Mouse (Mus musculus): ENCODE measurements at regions not wholly inside any gene's neighbourhood (a gene's known extent, or its start where the extent isn't known, plus 50 kb on each side); places are given as distances from the start of the nearest gene placed in this dataset.
"Not testable (repeated sequence)": the region's sequence is repeated elsewhere in the genome, so short reads cannot be mapped to it uniquely, and the experiment has no call there.

DNA sequence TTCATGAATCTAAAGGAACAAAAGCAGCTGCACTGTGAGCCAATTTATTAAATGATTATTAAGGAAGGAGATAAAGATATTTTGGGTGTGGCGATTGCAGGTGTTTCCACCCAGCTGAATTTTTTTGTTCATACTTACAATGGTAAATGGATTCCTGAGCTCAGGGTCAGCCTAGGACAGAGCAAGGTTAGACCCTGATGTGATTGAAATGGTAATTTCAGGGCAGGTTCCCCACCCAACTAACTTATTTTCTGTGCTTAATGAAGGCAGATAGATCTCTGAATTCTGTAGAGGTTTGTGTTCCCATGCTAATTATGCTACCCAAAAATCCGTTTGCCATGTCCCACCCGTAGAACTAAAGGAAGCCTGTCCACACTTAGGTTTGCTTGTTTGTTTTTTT lies 258.8 kb upstream of the St6gal2 start:
- WGBS: 80% methylated on average over 3 of the region's 3 CpGs
- Histone ChIP-seq H3K27ac (no peak overlapping the region), H3K4me3 (no peak overlapping the region), H3K27me3 (no peaks in the 10 kb centered on the region), H3K4me1 (no peaks in the 10 kb centered on the region), H3K9ac (no peak overlapping the region), H3K4me2 (no peak overlapping the region), H3K9me3 (no peaks in the 10 kb centered on the region), H3K36me3 (no peaks in the 10 kb centered on the region)
- no peak for ATAC-seq (ENCODE audit: insufficient number of reproducible peaks, insufficient read depth, low FRiP score, low TSS enrichment, low read depth)

DNA sequence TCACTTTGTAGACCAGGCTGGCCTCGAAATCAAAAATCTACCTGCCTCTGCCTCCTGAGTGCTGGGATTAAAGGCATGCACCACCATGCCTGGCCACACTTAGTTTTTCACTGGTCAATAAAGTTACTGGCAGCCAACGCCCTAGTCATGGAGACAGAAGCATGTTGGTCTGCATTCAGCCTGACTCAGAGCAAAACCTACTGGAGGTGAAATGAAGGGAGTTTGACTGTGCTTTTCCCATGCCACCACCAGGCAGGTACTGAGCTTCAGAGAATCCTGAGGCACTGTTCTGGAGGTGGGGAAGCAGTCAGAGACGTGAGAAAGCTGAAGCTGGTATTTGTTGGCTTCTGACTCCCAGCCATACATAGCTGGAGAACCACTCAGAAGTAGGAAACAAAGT lies 258.4 kb upstream of the St6gal2 start:
- Histone ChIP-seq H3K9ac (no peak overlapping the region), H3K4me3 (no peak overlapping the region), H3K27me3 (no peaks in the 10 kb centered on the region), H3K27ac (no peak overlapping the region), H3K4me1 (no peaks in the 10 kb centered on the region), H3K9me3 (no peaks in the 10 kb centered on the region), H3K36me3 (no peaks in the 10 kb centered on the region), H3K4me2 (no peak overlapping the region)
- WGBS: 76% methylated on average over 3 of the region's 3 CpGs
- no peak for ATAC-seq (ENCODE audit: insufficient number of reproducible peaks, insufficient read depth, low FRiP score, low TSS enrichment, low read depth)

DNA sequence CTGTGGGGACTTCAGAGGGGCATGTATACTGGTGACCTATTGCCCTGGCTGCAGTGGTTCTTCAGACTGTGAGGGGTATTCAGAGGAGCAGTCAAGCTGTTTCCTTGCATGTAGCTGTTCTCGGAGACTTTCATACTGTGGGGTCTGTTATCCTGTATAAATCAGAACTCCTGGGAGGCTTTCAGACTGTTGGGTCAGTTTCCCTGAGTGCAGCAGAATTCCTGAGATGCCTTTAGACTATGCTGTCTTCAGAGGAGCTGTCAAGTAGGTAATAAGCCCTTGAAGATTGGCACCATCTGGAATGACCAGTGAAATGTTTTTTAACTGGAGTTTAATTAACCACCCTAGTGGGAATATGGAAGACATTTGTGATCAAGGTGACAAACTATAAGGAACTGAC lies 238.6 kb upstream of the St6gal2 start:
- WGBS: 45% methylated on average over 1 of the region's 1 CpGs
- Histone ChIP-seq H3K27me3 (no peaks in the 10 kb centered on the region), H3K9me3 (no peaks in the 10 kb centered on the region), H3K36me3 (no peaks in the 10 kb centered on the region), H3K4me2 (no peak overlapping the region), H3K9ac (no peak overlapping the region), H3K4me1 (no peaks in the 10 kb centered on the region), H3K4me3 (no peak overlapping the region), H3K27ac (no peak overlapping the region)
- no peak for ATAC-seq (ENCODE audit: insufficient number of reproducible peaks, insufficient read depth, low FRiP score, low TSS enrichment, low read depth)

DNA sequence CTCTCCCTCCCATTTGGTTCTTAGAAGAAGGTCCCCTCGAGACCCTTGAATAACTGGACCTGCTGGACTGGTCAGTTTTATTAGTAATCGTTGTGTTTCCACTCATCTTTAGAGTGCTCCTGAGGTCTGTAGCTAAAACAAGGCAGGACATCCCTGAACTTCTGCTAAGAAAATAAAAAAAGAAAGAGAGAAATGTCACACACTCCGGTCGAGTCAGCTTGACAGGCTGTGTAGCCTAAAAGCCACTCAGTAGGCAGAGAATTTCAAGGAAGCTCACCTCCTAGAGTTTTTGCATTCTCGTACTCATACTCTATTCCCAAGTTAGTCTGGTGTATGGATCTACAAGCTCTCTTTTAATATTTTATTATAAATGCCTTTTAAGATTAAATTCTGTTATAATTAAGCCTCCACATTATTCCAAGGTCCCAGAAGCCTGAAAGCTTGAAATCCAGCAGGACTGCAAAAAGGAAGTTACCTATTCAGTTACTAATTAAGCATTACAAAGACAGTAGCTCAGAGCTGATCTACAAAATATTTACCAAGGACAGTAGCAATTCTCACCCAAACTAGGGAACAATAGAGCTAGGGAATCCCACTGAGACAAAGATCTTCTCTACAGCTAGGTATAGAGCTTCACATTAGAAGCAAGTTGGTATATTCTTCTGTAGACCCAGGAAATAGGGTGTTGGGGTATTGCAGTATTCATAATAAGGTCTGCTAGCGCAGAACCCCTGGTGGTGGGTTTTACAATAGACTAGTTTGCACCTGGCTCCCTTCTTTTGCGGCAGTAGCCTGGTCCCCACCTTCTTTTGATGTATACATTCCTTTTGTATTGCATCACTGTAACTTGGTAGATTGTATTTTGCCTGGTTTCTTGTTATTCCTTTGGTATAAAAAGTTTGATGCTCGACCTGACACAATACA lies 226.7 kb upstream of the St6gal2 start:
- 87% methylated on average over 8 of the region's 8 CpGs for WGBS
- H3K9me3 ChIP-seq; ATAC-seq (ENCODE audit: insufficient number of reproducible peaks, insufficient read depth, low FRiP score, low TSS enrichment, low read depth); H3K4me1 ChIP-seq; H3K36me3 ChIP-seq; H3K27me3 ChIP-seq; H3K4me2 ChIP-seq; H3K27ac ChIP-seq; H3K4me3 ChIP-seq; H3K9ac ChIP-seq: not testable (repeated sequence)

DNA sequence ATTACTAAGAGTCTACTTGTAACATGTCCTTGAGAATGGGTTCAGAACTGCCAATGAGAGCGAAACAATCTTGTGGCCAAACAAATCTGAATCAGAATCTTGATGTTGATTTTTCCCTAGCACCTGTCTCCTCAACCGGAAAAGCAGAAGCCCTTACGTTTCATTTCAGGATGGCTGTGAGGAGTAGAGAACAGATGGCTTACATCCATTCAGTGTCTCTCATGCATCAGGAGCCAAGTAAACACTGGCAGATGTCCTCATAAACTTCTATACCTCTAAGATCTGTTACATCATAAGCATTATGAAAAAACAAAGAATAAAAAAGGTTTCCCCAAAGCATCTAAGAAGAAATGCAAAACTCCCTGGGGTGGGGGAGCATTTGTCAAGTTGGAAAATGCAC lies 221.1 kb upstream of the St6gal2 start:
- H3K27me3 ChIP-seq: no peaks in the 10 kb centered on the region
- no peak overlapping the region for H3K4me2 ChIP-seq
- no peaks in the 10 kb centered on the region for H3K9me3 ChIP-seq
- ATAC-seq (ENCODE audit: insufficient number of reproducible peaks, insufficient read depth, low FRiP score, low TSS enrichment, low read depth): no peak
- no peak overlapping the region for H3K27ac ChIP-seq
- no peak overlapping the region for H3K4me3 ChIP-seq
- no peaks in the 10 kb centered on the region for H3K4me1 ChIP-seq
- 73% methylated on average over 3 of the region's 3 CpGs for WGBS
- H3K36me3 ChIP-seq: no peaks in the 10 kb centered on the region
- H3K9ac ChIP-seq: no peak overlapping the region

DNA sequence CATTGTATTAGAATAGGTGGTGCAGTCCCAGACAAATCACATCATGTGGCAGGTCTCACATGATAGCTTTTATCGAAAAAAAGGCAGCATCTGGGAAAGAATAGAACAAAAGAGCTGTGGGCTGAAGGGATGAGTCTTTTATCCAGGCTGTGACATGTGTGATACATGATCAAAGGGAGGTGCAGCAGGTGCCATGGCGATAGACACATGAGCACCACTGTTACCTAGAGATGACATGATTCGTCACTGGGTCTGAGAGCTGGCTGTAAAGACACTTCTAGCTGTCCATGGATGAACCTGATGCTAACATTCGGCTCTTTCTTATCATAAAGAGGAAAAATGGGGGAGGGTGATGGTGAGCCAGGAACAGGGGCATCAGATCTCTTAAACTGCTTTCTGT lies 210.9 kb upstream of the St6gal2 start:
- no peak overlapping the region for H3K27ac ChIP-seq
- WGBS: 79% methylated on average over 4 of the region's 4 CpGs
- H3K4me2 ChIP-seq: no peak overlapping the region
- H3K9me3 ChIP-seq: no peaks in the 10 kb centered on the region
- no peak for ATAC-seq (ENCODE audit: insufficient number of reproducible peaks, insufficient read depth, low FRiP score, low TSS enrichment, low read depth)
- H3K36me3 ChIP-seq: no peaks in the 10 kb centered on the region
- H3K27me3 ChIP-seq: no peaks in the 10 kb centered on the region
- no peak overlapping the region for H3K9ac ChIP-seq
- H3K4me1 ChIP-seq: no peaks in the 10 kb centered on the region
- H3K4me3 ChIP-seq: no peak overlapping the region

DNA sequence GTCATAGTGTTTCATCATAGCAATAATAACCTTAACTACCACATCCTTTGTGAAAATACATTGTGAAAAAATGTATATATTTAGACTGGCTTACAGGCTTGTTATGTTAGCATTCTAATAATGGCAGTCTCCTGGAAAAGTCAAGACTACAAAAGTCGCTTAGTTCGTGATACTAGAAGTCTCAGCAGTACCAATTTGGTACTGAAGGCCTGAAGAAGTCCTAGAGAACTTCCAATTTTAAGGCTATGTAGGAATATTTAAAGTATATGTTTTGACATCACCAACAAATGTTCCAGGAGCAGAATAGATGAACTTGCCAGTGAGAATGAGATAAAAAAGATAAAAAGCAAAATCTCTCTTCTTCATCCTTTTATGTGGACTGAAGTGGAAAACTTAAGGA lies 182.5 kb upstream of the St6gal2 start:
- no peak overlapping the region for H3K4me3 ChIP-seq
- no peak for ATAC-seq (ENCODE audit: insufficient number of reproducible peaks, insufficient read depth, low FRiP score, low TSS enrichment, low read depth)
- no peaks in the 10 kb centered on the region for H3K4me1 ChIP-seq
- H3K9ac ChIP-seq: no peak overlapping the region
- no peaks in the 10 kb centered on the region for H3K36me3 ChIP-seq
- H3K4me2 ChIP-seq: no peak overlapping the region
- H3K9me3 ChIP-seq: no peaks in the 10 kb centered on the region
- WGBS: 89% methylated on average over 2 of the region's 2 CpGs
- no peak overlapping the region for H3K27ac ChIP-seq
- no peaks in the 10 kb centered on the region for H3K27me3 ChIP-seq

DNA sequence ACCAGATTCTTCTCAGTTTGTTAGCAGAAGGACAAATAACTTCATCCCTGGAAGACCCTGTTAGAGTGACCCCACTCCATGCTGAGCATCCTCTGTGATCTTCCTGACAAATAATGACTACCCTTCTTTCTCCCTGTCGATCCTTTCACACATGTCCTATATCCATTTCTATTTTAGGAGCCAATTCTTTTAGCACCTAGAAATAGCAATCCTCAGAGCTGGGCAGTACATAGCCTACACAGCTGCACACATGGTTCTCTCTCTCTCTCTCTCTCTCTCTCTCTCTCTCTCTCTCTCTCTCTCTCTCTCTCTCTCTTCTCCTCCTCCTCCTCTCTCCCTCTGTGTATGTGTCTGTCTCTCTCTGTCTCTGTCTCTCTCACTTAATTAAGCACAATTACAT lies 168.6 kb upstream of the St6gal2 start:
- 63% methylated on average over 1 of the region's 1 CpGs for WGBS
- Histone ChIP-seq H3K4me1 (no peaks in the 10 kb centered on the region), H3K9ac (no peak overlapping the region), H3K4me3 (no peak overlapping the region), H3K27me3 (no peaks in the 10 kb centered on the region), H3K4me2 (no peak overlapping the region), H3K36me3 (no peaks in the 10 kb centered on the region), H3K9me3 (no peaks in the 10 kb centered on the region), H3K27ac (no peak overlapping the region)
- no peak for ATAC-seq (ENCODE audit: insufficient number of reproducible peaks, insufficient read depth, low FRiP score, low TSS enrichment, low read depth)

DNA sequence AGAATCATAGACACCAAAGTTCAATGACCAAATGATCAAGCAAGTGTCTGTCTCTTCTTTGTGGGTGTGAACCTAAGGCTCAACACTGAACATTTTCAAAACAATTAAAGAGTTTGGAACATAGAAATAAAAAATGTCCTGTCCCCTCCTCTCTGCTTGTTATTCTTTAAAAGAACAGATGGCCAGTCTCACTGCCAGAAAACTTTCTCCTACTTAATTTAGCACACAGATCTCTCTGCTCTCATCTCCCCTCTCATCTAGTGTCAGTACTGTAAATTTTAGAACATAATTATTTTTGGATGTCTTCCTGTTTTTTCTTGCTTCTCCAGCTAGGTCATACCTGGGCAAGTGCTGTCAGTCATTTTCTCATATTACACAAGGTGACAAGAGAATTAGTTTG lies 163.9 kb upstream of the St6gal2 start:
- ATAC-seq (ENCODE audit: insufficient number of reproducible peaks, insufficient read depth, low FRiP score, low TSS enrichment, low read depth): no peak
- no peaks in the 10 kb centered on the region for H3K9me3 ChIP-seq
- H3K4me1 ChIP-seq: no peaks in the 10 kb centered on the region
- H3K36me3 ChIP-seq: no peaks in the 10 kb centered on the region
- H3K4me2 ChIP-seq: no peak overlapping the region
- H3K27ac ChIP-seq: no peak overlapping the region
- H3K4me3 ChIP-seq: no peak overlapping the region
- H3K27me3 ChIP-seq: no peaks in the 10 kb centered on the region
- no peak overlapping the region for H3K9ac ChIP-seq

DNA sequence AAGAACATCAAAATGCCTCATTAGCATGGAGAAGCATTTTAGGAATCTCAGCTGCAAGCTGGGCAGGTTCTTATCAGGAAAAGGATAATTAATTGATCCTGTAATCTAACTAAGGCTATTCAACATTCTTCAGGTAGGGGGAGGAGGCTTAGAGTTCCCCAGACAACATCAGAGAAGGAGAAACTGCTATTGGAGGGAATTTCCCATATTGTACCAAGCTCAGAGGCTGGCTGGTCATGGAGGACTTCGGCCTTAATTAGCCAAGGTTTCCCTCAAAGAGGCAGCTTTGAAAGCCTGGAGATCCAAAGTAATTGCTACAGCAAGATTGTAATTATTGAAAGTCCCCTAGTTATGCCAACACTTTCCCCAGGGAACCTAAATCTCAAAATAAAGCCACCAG lies 156.6 kb upstream of the St6gal2 start:
- Histone ChIP-seq H3K27ac (no peak overlapping the region), H3K9me3 (no peaks in the 10 kb centered on the region), H3K36me3 (no peaks in the 10 kb centered on the region), H3K9ac (no peak overlapping the region), H3K4me1 (no peaks in the 10 kb centered on the region), H3K4me2 (no peak overlapping the region), H3K4me3 (no peak overlapping the region), H3K27me3 (no peaks in the 10 kb centered on the region)
- 64% methylated on average over 1 of the region's 1 CpGs for whole genome bisulfite sequencing
- no peak for ATAC-seq (ENCODE audit: insufficient number of reproducible peaks, insufficient read depth, low FRiP score, low TSS enrichment, low read depth)

DNA sequence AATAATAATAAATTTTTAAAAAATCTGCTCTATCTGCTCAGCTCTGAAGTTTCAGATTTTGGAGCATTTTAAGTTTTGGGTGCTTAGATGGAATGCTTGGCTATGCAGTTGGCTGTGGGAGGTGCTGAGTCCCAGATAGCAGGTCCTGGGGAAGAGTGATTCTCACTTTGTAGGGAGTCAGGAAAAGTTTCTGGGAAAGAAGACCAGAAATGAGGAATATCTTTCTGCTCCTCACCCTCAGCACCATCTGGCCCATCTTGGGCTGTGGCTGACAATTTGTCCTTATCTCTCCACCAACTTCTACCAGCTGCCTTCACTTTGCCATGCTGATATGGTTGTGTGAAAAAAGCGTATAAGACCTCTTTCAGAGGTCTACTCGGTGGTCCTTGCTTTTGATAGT lies 152.5 kb upstream of the St6gal2 start:
- no peak overlapping the region for H3K27ac ChIP-seq
- H3K4me2 ChIP-seq: no peak overlapping the region
- no peaks in the 10 kb centered on the region for H3K4me1 ChIP-seq
- no peak overlapping the region for H3K9ac ChIP-seq
- no peak for ATAC-seq (ENCODE audit: insufficient number of reproducible peaks, insufficient read depth, low FRiP score, low TSS enrichment, low read depth)
- WGBS: 96% methylated on average over 2 of the region's 2 CpGs
- no peaks in the 10 kb centered on the region for H3K36me3 ChIP-seq
- no peaks in the 10 kb centered on the region for H3K27me3 ChIP-seq
- no peaks in the 10 kb centered on the region for H3K9me3 ChIP-seq
- no peak overlapping the region for H3K4me3 ChIP-seq

DNA sequence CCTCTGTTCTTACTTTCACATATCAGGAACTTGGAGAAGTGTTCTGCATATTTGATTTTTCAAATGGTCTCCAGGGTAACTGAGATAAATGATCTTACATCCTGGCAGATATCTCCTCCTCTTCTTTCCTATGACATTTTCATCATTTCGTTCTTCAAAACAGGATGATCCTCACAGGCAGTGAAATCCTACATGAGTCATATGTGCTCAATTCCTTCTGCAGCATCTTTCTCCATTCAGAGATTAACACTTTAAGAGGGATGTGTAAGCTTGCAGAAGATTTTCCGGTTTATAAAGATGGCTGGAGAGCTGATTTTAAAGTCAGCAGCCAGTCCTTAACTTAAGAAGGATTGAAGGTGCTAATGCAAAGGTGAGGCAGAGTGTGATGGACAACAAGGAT lies 148.5 kb upstream of the St6gal2 start:
- H3K36me3 ChIP-seq: no peaks in the 10 kb centered on the region
- H3K9ac ChIP-seq: no peak overlapping the region
- ATAC-seq (ENCODE audit: insufficient number of reproducible peaks, insufficient read depth, low FRiP score, low TSS enrichment, low read depth): no peak
- H3K9me3 ChIP-seq: no peaks in the 10 kb centered on the region
- no peak overlapping the region for H3K4me3 ChIP-seq
- no peak overlapping the region for H3K27ac ChIP-seq
- H3K4me1 ChIP-seq: no peaks in the 10 kb centered on the region
- 78% methylated on average over 2 of the region's 2 CpGs for WGBS
- H3K27me3 ChIP-seq: no peaks in the 10 kb centered on the region
- H3K4me2 ChIP-seq: no peak overlapping the region
